Mouse (Mus musculus) activated CD4-positive, CD25-positive, alpha-beta regulatory T cell, adult 9 weeks (primary cell): ENCODE results near the gene Vmn1r121. TPM values are rescaled to one million over a fixed set of nuclear protein-coding genes. Genes with fewer than 3 reads are reported as not detected.

Experiments
- polyA plus RNA-seq: library from polyadenylated mRNA; unstranded; fragments of 100-300 nt; shearing (Covaris generic); gene quantifications from one replicate; pipeline ENCODE4 v1.2.1, GENCODE M21; 2017

Vmn1r121 gene
- polyA plus RNA-seq = not detected

GRCm38 (mm10) chr7:21098413-21098812, at the start of gene Vmn1r121:
Gene Vmn1r121 (minus strand): TSS chr7:21098513.

DNA sequence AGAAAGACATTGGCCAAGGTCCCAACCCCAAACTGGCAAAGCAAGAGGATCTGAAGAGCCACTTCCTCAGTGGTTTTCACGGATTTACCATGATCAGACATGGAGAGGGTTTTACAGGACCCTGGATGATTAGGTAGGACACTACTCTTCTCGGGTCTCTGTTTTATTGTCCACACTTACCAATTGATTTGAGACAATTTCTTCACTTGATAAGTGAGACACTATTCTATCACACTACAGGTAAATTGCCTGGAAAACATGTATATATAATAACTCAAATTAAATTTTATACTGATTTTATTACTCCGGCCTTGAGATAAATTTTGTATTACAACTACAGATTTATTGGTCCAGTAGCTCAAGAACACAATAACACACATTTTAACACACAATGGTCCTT, 35.7 kb upstream of the Vmn1r121 start, which contains the start of gene Vmn1r122:
TSS of gene Vmn1r122 (minus strand) at position 101 of the 400 bp plus-strand sequence.

GRCm38 (mm10) chr7:21053684-21054083, 44.6 kb downstream of the Vmn1r121 start, which contains the start of gene Vmn1r120:
Gene Vmn1r120 (minus strand): TSS chr7:21053784.

Other genes with a start within 250 kb of the Vmn1r121 start
- gene Vmn1r116, start 226.3 kb downstream of the Vmn1r121 start, polyA plus RNA-seq = not detected
- gene Vmn1r117, start 214.4 kb downstream of the Vmn1r121 start, polyA plus RNA-seq = not detected
- not detected for gene Vmn1r118, start 186.2 kb downstream of the Vmn1r121 start, polyA plus RNA-seq
- gene Vmn1r119, start 86.1 kb downstream of the Vmn1r121 start, polyA plus RNA-seq = not detected
- gene Vmn1r120, start 44.7 kb downstream of the Vmn1r121 start, polyA plus RNA-seq = not detected
- not detected for gene Vmn1r122, start 35.6 kb upstream of the Vmn1r121 start, polyA plus RNA-seq
- not detected for gene Vmn1r123, start 63.7 kb upstream of the Vmn1r121 start, polyA plus RNA-seq
- gene Gm5157, start 91.9 kb upstream of the Vmn1r121 start, polyA plus RNA-seq = not detected
- gene Vmn1r124, start 162.1 kb upstream of the Vmn1r121 start, polyA plus RNA-seq = not detected
- gene Vmn1r125, start 173.7 kb upstream of the Vmn1r121 start, polyA plus RNA-seq = not detected
- not detected for gene Vmn1r126, start 203.0 kb upstream of the Vmn1r121 start, polyA plus RNA-seq
- not detected for gene Vmn1r127, start 221.3 kb upstream of the Vmn1r121 start, polyA plus RNA-seq